Mouse (Mus musculus) bone marrow macrophage, adult 2 months (primary cell): ENCODE results near the gene Fam71a.

Experiments
- CTCF ChIP-seq: IDR thresholded peaks from 2 replicates; pipeline ENCODE4 v1.5.1; 2012; ENCODE audit warnings: low read depth, mild to moderate bottlenecking, low read length, moderate library complexity
- POLR2A ChIP-seq: IDR thresholded peaks from 2 replicates; pipeline ENCODE4 v1.6.1; 2012; ENCODE audit warnings: mild to moderate bottlenecking, low read depth, low read length, borderline replicate concordance

DNA sequence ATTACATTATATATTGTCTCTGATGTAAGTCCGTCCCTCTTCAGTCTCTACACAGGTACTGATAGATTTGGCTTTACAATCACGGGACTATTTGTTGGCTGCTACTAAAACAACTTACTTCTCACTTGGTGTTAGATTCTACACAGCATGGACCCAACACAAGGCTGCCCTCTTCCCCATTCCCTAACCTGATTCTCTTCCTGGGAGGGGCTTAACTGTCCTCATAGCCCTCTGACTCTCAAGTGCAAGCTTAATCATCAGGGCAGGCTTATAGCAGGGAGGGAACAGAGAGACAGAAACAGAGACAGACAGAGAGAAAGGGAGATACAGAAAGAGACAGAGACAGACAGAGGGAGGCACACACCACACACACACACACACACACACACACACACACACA, 32.9 kb downstream of the Fam71a start:
- TF ChIP-seq CTCF (no peak), POLR2A (no peak)
